Mouse (Mus musculus): ENCODE measurements around the gene Grk6. TPM values are rescaled to one million over a fixed set of nuclear protein-coding genes. Genes with fewer than 3 reads are reported as not detected.

The Grk6 gene
- polyA plus RNA-seq, 1 experiment, result 29.1 TPM

DNA sequence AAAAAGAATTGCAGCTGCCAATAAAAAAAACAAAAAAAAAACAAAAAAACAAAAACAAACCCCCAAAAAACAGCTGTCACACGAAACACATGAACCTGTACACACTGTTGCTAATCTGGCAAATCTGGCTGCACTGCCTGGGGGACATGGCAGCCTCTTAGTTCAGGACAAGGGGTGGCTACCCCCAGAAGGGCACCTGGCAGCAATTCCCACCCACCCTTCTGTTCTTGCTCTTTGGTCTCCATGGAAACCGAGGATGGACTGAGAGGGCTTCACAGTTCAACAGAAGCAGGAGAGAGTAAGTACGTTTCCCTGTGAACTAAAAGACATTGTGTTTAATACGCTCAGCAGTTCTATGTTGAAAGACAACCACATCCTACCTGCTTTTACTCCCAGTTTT lies 50.8 kb downstream of the Grk6 start:
- H3K36me3 ChIP-seq (ENCODE audit: control insufficient read depth, insufficient read depth), result peaks cover 14% of the 10 kb centered on the region
- H3K4me3 ChIP-seq, result no peak overlapping the region
- H3K4me2 ChIP-seq (ENCODE audit: low read depth), result no peak overlapping the region
- no peaks in the 10 kb centered on the region for H3K27me3 ChIP-seq (ENCODE audit: control insufficient read depth, insufficient read depth, insufficient read length)
- TF ChIP-seq POLR2AphosphoS2 (IDR thresholded peaks at IDR 0.05; ENCODE audit: insufficient read length, low read depth) (no peak), E2F4 (IDR thresholded peaks at IDR 0.05; ENCODE audit: insufficient read depth) (no peak), POLR2A (IDR thresholded peaks at IDR 0.05; ENCODE audit: insufficient read length, low read depth) (no peak), SRF (IDR thresholded peaks at IDR 0.05; ENCODE audit: control insufficient read depth, insufficient read length, low read depth) (no peak), REST (IDR thresholded peaks at IDR 0.05; ENCODE audit: insufficient read depth, insufficient read length) (no peak), CEBPB (IDR thresholded peaks at IDR 0.05; ENCODE audit: insufficient read depth, poor library complexity, severe bottlenecking) (no peak), MYOD1 (IDR thresholded peaks at IDR 0.05; ENCODE audit: control insufficient read depth in 1 of 3, insufficient read length in 2 of 3, low read depth in 2 of 3) (no peak), MAX (IDR thresholded peaks at IDR 0.05; ENCODE audit: low read depth) (no peak), USF1 (IDR thresholded peaks at IDR 0.05; ENCODE audit: low read depth) (no peak), TCF12 (IDR thresholded peaks at IDR 0.05; ENCODE audit: insufficient read depth, poor library complexity, severe bottlenecking) (no peak), TCF3 (IDR thresholded peaks at IDR 0.05; ENCODE audit: insufficient read length, low read depth) (no peak), MYOG (IDR thresholded peaks at IDR 0.05; ENCODE audit: control insufficient read depth in 1 of 3, insufficient read depth in 1 of 3, insufficient read length in 2 of 3, low read depth in 2 of 3) (no peak)
- no peaks in the 10 kb centered on the region for H3K79me2 ChIP-seq (ENCODE audit: control insufficient read depth, insufficient read depth)
- H3ac ChIP-seq (ENCODE audit: control insufficient read depth, insufficient read length), result no peak overlapping the region

DNA sequence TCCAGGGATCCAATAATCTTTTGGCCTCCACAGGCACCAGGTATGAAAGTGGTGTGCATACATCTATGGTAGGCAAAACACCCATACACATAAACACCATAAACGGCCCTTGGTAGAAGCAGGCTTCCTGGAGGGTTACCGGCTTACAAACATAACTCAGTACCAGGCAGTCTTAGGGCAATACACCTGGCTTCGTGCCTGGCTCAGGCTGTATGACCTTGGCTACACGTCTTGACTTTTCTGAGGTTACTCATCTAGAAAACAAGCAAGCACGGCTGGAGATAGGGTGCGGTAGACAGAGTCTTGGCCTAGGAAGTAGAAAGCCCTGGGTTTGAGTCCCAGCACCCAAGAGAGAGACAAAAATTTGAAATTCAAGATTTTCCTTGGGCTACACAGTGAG lies 51.8 kb downstream of the Grk6 start:
- TF ChIP-seq CEBPB (IDR thresholded peaks at IDR 0.05; ENCODE audit: insufficient read depth, poor library complexity, severe bottlenecking) (no peak), POLR2A (IDR thresholded peaks at IDR 0.05; ENCODE audit: insufficient read length, low read depth) (no peak), E2F4 (IDR thresholded peaks at IDR 0.05; ENCODE audit: insufficient read depth) (no peak), REST (IDR thresholded peaks at IDR 0.05; ENCODE audit: insufficient read depth, insufficient read length) (no peak), POLR2AphosphoS2 (IDR thresholded peaks at IDR 0.05; ENCODE audit: insufficient read length, low read depth) (no peak), USF1 (IDR thresholded peaks at IDR 0.05; ENCODE audit: low read depth) (no peak), MAX (IDR thresholded peaks at IDR 0.05; ENCODE audit: low read depth) (no peak), TCF12 (IDR thresholded peaks at IDR 0.05; ENCODE audit: insufficient read depth, poor library complexity, severe bottlenecking) (no peak), MYOG (IDR thresholded peaks at IDR 0.05; ENCODE audit: control insufficient read depth in 1 of 3, insufficient read depth in 1 of 3, insufficient read length in 2 of 3, low read depth in 2 of 3) (no peak)
- Histone ChIP-seq H3K4me2 (ENCODE audit: low read depth) (no peak overlapping the region), H3K27me3 (ENCODE audit: control insufficient read depth, insufficient read depth, insufficient read length) (no peaks in the 10 kb centered on the region), H3ac (ENCODE audit: control insufficient read depth, insufficient read length) (no peak overlapping the region), H3K36me3 (ENCODE audit: control insufficient read depth, insufficient read depth) (peaks cover 22% of the 10 kb centered on the region), H3K79me2 (ENCODE audit: control insufficient read depth, insufficient read depth) (no peaks in the 10 kb centered on the region), H3K4me3 (no peak overlapping the region)

DNA sequence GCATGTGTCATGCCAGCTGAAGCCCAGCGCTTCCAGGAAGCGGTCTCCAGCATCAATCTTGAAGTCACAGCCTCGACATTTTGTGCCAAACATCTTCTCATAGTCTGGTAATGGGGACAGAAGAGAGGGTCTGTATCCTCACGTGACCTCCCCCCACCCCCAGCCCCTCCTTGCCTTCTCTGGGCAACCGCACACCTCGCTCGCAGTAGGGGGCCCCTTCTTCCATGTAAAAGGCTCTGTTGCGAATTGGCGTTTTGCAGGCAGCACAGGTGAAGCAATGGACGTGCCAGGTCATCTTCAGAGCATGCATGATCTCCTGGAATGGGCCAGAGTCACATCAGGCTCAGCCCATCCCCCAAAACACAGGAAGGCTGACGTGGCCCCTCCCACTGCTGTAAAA lies 54.0 kb downstream of the Grk6 start:
- Histone ChIP-seq H3K36me3 (ENCODE audit: control insufficient read depth, insufficient read depth) (peaks cover 32% of the 10 kb centered on the region), H3K4me2 (ENCODE audit: low read depth) (no peak overlapping the region), H3K27me3 (ENCODE audit: control insufficient read depth, insufficient read depth, insufficient read length) (no peaks in the 10 kb centered on the region), H3K4me3 (no peak overlapping the region), H3K79me2 (ENCODE audit: control insufficient read depth, insufficient read depth) (peaks cover 6% of the 10 kb centered on the region), H3ac (ENCODE audit: control insufficient read depth, insufficient read length) (no peak overlapping the region)
- TF ChIP-seq MYOG (IDR thresholded peaks at IDR 0.05; ENCODE audit: control insufficient read depth in 1 of 3, insufficient read depth in 1 of 3, insufficient read length in 2 of 3, low read depth in 2 of 3) (no peak), SRF (IDR thresholded peaks at IDR 0.05; ENCODE audit: control insufficient read depth, insufficient read length, low read depth) (no peak), POLR2AphosphoS2 (IDR thresholded peaks at IDR 0.05; ENCODE audit: insufficient read length, low read depth) (peak; percentile 29), POLR2A (IDR thresholded peaks at IDR 0.05; ENCODE audit: insufficient read length, low read depth) (no peak), CEBPB (IDR thresholded peaks at IDR 0.05; ENCODE audit: insufficient read depth, poor library complexity, severe bottlenecking) (no peak), USF1 (IDR thresholded peaks at IDR 0.05; ENCODE audit: low read depth) (no peak)

DNA sequence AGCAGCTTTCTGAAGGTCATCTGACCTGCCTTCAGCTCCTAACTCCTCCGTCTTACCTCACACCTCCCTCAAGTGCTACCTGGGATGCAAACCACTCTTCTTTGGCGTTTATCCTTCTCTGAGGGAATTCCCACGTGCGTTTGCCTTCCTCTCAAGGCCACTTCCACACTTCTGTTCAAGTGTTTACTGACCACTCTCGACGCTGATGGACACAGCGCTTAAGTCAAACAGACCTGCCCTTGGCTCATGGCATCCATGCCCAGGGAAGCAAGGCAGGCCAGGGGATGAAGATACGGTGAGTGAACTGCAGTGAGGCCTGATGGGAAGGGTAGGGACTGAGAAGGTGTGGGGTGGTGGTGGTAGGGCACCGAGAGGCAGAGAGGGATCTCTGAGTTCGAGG lies 55.7 kb downstream of the Grk6 start:
- no peak overlapping the region for H3K4me2 ChIP-seq (ENCODE audit: low read depth)
- H3K4me3 ChIP-seq, result no peak overlapping the region
- TF ChIP-seq POLR2AphosphoS2 (IDR thresholded peaks at IDR 0.05; ENCODE audit: insufficient read length, low read depth), result peak; percentile 51
- no peak for TF ChIP-seq USF1 (IDR thresholded peaks at IDR 0.05; ENCODE audit: low read depth)
- no peak for TF ChIP-seq TCF12 (IDR thresholded peaks at IDR 0.05; ENCODE audit: insufficient read depth, poor library complexity, severe bottlenecking)
- TF ChIP-seq CEBPB (IDR thresholded peaks at IDR 0.05; ENCODE audit: insufficient read depth, poor library complexity, severe bottlenecking), result no peak
- no peak for TF ChIP-seq E2F4 (IDR thresholded peaks at IDR 0.05; ENCODE audit: insufficient read depth)
- peak; percentile 14 for TF ChIP-seq POLR2A (IDR thresholded peaks at IDR 0.05; ENCODE audit: insufficient read length, low read depth)
- H3K27me3 ChIP-seq (ENCODE audit: control insufficient read depth, insufficient read depth, insufficient read length), result no peaks in the 10 kb centered on the region
- H3K36me3 ChIP-seq (ENCODE audit: control insufficient read depth, insufficient read depth), result peaks cover 48% of the 10 kb centered on the region
- H3K79me2 ChIP-seq (ENCODE audit: control insufficient read depth, insufficient read depth), result peaks cover 9% of the 10 kb centered on the region
- no peak overlapping the region for H3ac ChIP-seq (ENCODE audit: control insufficient read depth, insufficient read length)

DNA sequence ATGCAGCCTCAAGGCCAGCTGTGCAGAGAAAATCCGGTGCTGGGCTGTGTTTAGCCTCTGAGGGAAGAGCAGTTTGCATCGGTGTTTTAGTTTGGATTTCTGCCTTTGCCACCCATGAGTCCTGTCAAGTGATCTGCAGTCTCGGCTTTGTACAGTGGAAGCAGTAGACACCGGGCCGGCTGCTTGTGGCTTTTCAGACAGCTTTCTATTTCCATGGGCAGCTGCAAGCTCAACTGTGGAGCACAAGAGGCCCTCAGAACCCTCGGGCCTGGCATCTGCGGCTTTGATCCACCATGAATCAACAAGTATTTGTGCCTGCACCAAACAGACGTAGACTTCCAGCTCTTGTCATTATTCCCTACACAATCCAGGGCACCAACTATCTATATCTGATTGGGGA lies 57.5 kb downstream of the Grk6 start:
- no peak overlapping the region for H3K4me3 ChIP-seq
- TF ChIP-seq TCF12 (IDR thresholded peaks at IDR 0.05; ENCODE audit: insufficient read depth, poor library complexity, severe bottlenecking), result no peak
- TF ChIP-seq MYOG (IDR thresholded peaks at IDR 0.05; ENCODE audit: control insufficient read depth in 1 of 3, insufficient read depth in 1 of 3, insufficient read length in 2 of 3, low read depth in 2 of 3), result peak in 1 of 3 experiments; percentile 54
- peak; percentile 38 for TF ChIP-seq POLR2AphosphoS2 (IDR thresholded peaks at IDR 0.05; ENCODE audit: insufficient read length, low read depth)
- no peaks in the 10 kb centered on the region for H3K27me3 ChIP-seq (ENCODE audit: control insufficient read depth, insufficient read depth, insufficient read length)
- H3K36me3 ChIP-seq (ENCODE audit: control insufficient read depth, insufficient read depth), result peaks cover 57% of the 10 kb centered on the region
- H3K4me2 ChIP-seq (ENCODE audit: low read depth), result no peak overlapping the region
- H3K79me2 ChIP-seq (ENCODE audit: control insufficient read depth, insufficient read depth), result peaks cover 20% of the 10 kb centered on the region
- no peak overlapping the region for H3ac ChIP-seq (ENCODE audit: control insufficient read depth, insufficient read length)

Data from myocyte (in vitro differentiated cells).